Mouse (Mus musculus) hindbrain, embryonic 11.5 days (tissue): ENCODE data around the gene Arl8a. TPM values are rescaled to one million over a fixed set of nuclear protein-coding genes. Genes with fewer than 3 reads are reported as not detected.

Experiments
- ATAC-seq: fragments of 200-750 bp; cut with Nextera tagmentation; 2 replicates; pipeline ENCODE4 v1.8.0; 2017; ENCODE audit warnings: mild to moderate bottlenecking, moderate TSS enrichment, moderate library complexity; ENCODE audit not compliant: low FRiP score
- DNase-seq: peaks from one replicate; pipeline ENCODE4 v3.0.0-alpha.2; 2015; ENCODE audit warnings: low spot score
- H3K27ac ChIP-seq: fragments of 300-500 bp; sonication (generic); 2 replicates; pipeline ENCODE4 v1.5.1; 2014; ENCODE audit warnings: mild to moderate bottlenecking, low read depth, low read length
- H3K27me3 ChIP-seq: fragments of 300-500 bp; sonication (generic); 2 replicates; pipeline ENCODE4 v1.6.1; 2014; ENCODE audit warnings: mild to moderate bottlenecking, low read length, moderate library complexity, mixed read lengths; ENCODE audit not compliant: control insufficient read depth, insufficient read depth
- H3K36me3 ChIP-seq: fragments of 300-500 bp; sonication (generic); 2 replicates; pipeline ENCODE4 v1.6.1; 2014; ENCODE audit warnings: mild to moderate bottlenecking, low read length, moderate library complexity, mixed read lengths; ENCODE audit not compliant: control insufficient read depth, insufficient read depth
- H3K4me1 ChIP-seq: fragments of 300-500 bp; sonication (generic); replicated peaks from 2 replicates; pipeline ENCODE4 v1.6.1; 2014; ENCODE audit warnings: low read length, mixed read lengths; ENCODE audit not compliant: control insufficient read depth, insufficient read depth
- H3K4me2 ChIP-seq: fragments of 300-500 bp; sonication (generic); replicated peaks from 2 replicates; pipeline ENCODE4 v1.6.1; 2014; ENCODE audit warnings: mild to moderate bottlenecking, low read depth, low read length
- H3K4me3 ChIP-seq: fragments of 300-500 bp; sonication (generic); 2 replicates; pipeline ENCODE4 v1.5.1; 2014; ENCODE audit warnings: low read depth, low read length
- H3K9ac ChIP-seq: fragments of 300-500 bp; sonication (generic); 2 replicates; pipeline ENCODE4 v1.6.1; 2014; ENCODE audit warnings: low read depth, low read length
- H3K9me3 ChIP-seq: fragments of 300-500 bp; sonication (generic); 2 replicates; pipeline ENCODE4 v1.6.1; 2016; ENCODE audit warnings: low read length; ENCODE audit not compliant: control insufficient read depth
- WGBS: fragments of 180-500 bp; shearing (Covaris S2); extraction: QIAGEN DNeasy Blood & Tissue Kit; methylation state at CpG from one replicate; pipeline ENCODE4 v1.1.7; 2014; 5-methylcytosine and 5-hydroxymethylcytosine counted together
- polyA plus RNA-seq: library from polyadenylated mRNA; unstranded; fragments of >200 nt; fragmentation: Nextera tagmentation; extraction: Ambion mirVana; gene quantifications from 2 replicates; pipeline ENCODE4 v1.2.1, GENCODE M21; 2014

Arl8a gene
- polyA plus RNA-seq, 1 experiment from 2014 or later, result 84.6 TPM

DNA sequence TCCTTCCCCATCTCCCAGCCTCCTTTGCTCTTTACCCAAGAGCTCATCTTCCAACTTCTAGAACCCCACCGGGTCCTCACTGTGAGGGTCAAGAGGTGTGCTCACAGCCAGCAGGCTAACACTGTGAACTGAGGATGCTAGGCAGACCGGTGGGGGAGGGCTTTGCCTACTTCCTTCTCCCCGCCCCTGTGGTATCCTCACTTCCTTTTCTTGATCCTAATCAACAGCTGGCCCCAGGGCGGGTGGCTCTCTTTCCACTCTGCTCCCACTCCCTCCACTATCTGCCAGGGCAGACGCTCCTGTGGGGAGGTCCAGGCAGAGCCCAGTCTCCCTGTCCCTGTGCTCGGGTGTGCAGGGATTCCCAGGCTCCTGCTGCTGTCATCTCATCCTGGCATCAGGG is 15.6 kb upstream of the Arl8a start:
- Histone ChIP-seq H3K4me2 (no peak overlapping the region), H3K27me3 (peaks cover 2% of the 10 kb centered on the region; the same call in 1 of the 2 replicates), H3K9ac (no peak overlapping the region), H3K36me3 (no peaks in the 10 kb centered on the region), H3K27ac (peak overlapping the region; percentile 24; the same call in 1 of the 2 replicates), H3K4me3 (no peak overlapping the region), H3K9me3 (no peaks in the 10 kb centered on the region), H3K4me1 (peaks cover 2% of the 10 kb centered on the region; the same call in 1 of the 2 replicates)
- ATAC-seq (no peak), DNase-seq (no peak)
- WGBS, result 42% methylated on average over 6 of the region's 6 CpGs

- Histone ChIP-seq H3K4me1 (peaks cover 2% of the 10 kb centered on the region; the same call in 1 of the 2 replicates), H3K4me2 (no peak overlapping the region), H3K4me3 (no peak overlapping the region), H3K36me3 (no peaks in the 10 kb centered on the region), H3K27ac (no peak overlapping the region), H3K9ac (no peak overlapping the region), H3K27me3 (peaks cover 2% of the 10 kb centered on the region; the same call in 1 of the 2 replicates), H3K9me3 (no peaks in the 10 kb centered on the region)
- ATAC-seq (no peak), DNase-seq (no peak)
- WGBS, result 68% methylated on average over 8 of the region's 8 CpGs
Observed at GRCm38 (mm10) chr1:135131560-135131959, 15.1 kb upstream of the Arl8a start.

- H3K27me3 ChIP-seq, result peaks cover 2% of the 10 kb centered on the region; the same call in 1 of the 2 replicates
- ATAC-seq (no peak), DNase-seq (peak; percentile 49)
- peaks cover 2% of the 10 kb centered on the region; the same call in 1 of the 2 replicates for H3K4me1 ChIP-seq
- H3K9ac ChIP-seq, result no peak within 1 kb of the TSS
- H3K4me3 ChIP-seq, result no peak within 1 kb of the TSS
- H3K27ac ChIP-seq, result no peak within 1 kb of the TSS
- 46% methylated on average over 10 of the region's 10 CpGs for WGBS
- H3K36me3 ChIP-seq, result no peaks in the 10 kb centered on the region
- no peaks in the 10 kb centered on the region for H3K9me3 ChIP-seq
- no peak within 1 kb of the TSS for H3K4me2 ChIP-seq
Observed at GRCm38 (mm10) chr1:135132473-135132872, 14.2 kb upstream of the Arl8a start, which contains the start of gene Ptpn7. Ptpn7 (plus strand) TSS chr1:135132700.

DNA sequence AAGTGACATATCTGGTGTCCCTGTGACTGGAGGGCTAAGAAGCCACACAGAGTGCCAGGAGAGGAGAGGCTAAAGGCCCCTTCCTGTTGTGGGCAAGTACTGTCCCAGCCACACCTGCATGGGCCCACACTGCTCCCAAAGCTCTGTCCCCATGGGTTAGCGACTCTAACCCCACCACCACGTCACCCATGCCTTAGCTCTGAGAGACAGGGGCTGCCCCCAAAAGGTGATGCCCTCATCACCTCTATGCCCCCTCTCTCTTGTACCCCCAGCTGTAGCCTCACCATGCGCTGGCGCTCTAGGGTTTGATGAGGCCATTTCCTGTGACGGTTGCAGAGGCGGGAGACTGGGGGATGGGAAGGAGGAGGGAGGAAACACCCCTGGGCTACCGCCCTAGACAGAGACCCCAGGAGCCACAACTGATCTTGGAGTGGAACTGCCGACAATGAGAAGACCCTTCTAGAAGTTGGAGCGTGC is 13.7 kb upstream of the Arl8a start:
- Histone ChIP-seq H3K9me3 (no peaks in the 10 kb centered on the region), H3K4me3 (no peak overlapping the region), H3K4me1 (peaks cover 2% of the 10 kb centered on the region; the same call in 1 of the 2 replicates), H3K36me3 (no peaks in the 10 kb centered on the region), H3K27me3 (peaks cover 2% of the 10 kb centered on the region; the same call in 1 of the 2 replicates), H3K27ac (no peak overlapping the region), H3K9ac (no peak overlapping the region), H3K4me2 (no peak overlapping the region)
- ATAC-seq, result no peak
- WGBS, result 82% methylated on average over 9 of the region's 9 CpGs
- no peak for DNase-seq

DNA sequence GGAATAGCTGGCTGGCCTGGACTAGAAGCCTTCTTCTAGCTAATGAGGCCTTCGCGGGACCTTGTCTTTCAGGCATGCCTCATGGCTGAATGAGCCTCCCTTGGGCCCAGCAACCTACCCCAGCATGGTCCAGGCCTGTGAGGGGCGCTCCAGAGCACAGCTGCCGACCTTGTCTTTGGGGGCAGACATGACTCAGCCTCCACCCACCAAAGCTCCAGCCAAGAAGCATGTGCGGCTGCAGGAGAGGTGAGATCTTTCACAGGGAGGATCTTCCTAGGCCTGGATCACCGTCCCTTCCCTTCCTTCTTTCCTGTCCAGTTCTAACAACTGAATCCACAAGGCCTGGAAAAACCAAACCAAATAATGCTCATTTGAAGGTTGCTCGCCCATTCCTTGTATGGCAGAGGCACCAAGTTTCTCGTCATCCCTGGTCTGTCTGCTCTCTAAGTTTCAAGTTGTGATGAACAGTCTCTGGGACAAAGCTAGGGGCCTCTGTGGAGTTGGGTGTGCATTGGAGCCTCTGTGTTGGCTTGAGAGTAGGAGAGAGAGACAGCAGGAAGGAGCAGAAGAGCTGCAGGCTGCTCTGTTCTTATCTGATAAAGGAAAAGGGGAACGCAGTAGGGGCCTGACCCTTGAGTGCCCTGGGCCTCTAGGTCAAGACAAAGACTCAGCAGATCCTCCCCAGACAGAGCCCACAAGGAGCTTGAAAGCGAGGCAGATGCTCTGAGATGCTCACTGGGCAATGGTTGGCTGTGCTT is 12.8 kb upstream of the Arl8a start:
- DNase-seq (no peak), ATAC-seq (no peak)
- Histone ChIP-seq H3K4me1 (peaks cover 2% of the 10 kb centered on the region; the same call in 1 of the 2 replicates), H3K4me3 (no peak overlapping the region), H3K27ac (no peak overlapping the region), H3K36me3 (no peaks in the 10 kb centered on the region), H3K27me3 (peaks cover 2% of the 10 kb centered on the region; the same call in 1 of the 2 replicates), H3K9me3 (no peaks in the 10 kb centered on the region), H3K4me2 (no peak overlapping the region), H3K9ac (no peak overlapping the region)
- 81% methylated on average over 10 of the region's 10 CpGs for WGBS

GRCm38 (mm10) chr1:135135111-135135787 is 11.4 kb upstream of the Arl8a start:
- no peaks in the 10 kb centered on the region for H3K36me3 ChIP-seq
- DNase-seq (no peak), ATAC-seq (no peak)
- no peak overlapping the region for H3K9ac ChIP-seq
- H3K4me1 ChIP-seq, result no peaks in the 10 kb centered on the region
- H3K9me3 ChIP-seq, result no peaks in the 10 kb centered on the region
- H3K27ac ChIP-seq, result no peak overlapping the region
- H3K27me3 ChIP-seq, result no peaks in the 10 kb centered on the region
- no peak overlapping the region for H3K4me2 ChIP-seq
- 89% methylated on average over 8 of the region's 8 CpGs for WGBS
- H3K4me3 ChIP-seq, result no peak overlapping the region

- no peaks in the 10 kb centered on the region for H3K9me3 ChIP-seq
- DNase-seq (peak; percentile 90), ATAC-seq (0 out of 2 replicates have a peak, but pooled peaks have one; percentile 38)
- no peaks in the 10 kb centered on the region for H3K4me1 ChIP-seq
- H3K36me3 ChIP-seq, result no peaks in the 10 kb centered on the region
- no peaks in the 10 kb centered on the region for H3K27me3 ChIP-seq
- no peak overlapping the region for H3K4me3 ChIP-seq
- no peak overlapping the region for H3K27ac ChIP-seq
- H3K4me2 ChIP-seq, result no peak overlapping the region
- no peak overlapping the region for H3K9ac ChIP-seq
- WGBS, result 18% methylated on average over 1 of the region's 1 CpGs
Observed at GRCm38 (mm10) chr1:135136500-135136899, 10.1 kb upstream of the Arl8a start.

DNA sequence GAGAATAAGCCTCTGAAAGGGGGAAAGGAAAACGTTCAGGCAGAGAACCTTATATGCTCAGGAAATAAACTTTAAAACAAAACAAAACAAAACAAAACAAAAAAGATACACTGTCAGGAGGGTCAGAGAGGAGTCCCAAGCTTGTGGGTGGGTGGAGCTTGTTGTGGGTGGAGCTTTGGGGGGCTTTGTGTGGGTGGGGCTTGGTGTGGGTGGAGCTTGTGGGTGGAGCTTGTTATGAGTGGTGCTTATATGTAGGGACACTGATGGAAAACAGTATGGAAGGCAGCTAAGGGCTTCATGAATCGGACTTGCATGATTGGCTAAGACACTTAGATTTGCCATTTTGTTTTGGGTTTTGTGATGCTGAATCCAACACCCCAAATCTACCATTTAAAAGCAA is 6.7 kb upstream of the Arl8a start:
- 81% methylated on average over 2 of the region's 2 CpGs for WGBS

More for the DNA sequence above, 6.7 kb upstream of the Arl8a start:
- no peaks in the 10 kb centered on the region for H3K4me1 ChIP-seq
- DNase-seq, result no peak
- no peak overlapping the region for H3K4me3 ChIP-seq
- H3K36me3 ChIP-seq, result no peaks in the 10 kb centered on the region
- H3K27me3 ChIP-seq, result no peaks in the 10 kb centered on the region
- no peaks in the 10 kb centered on the region for H3K9me3 ChIP-seq
- no peak overlapping the region for H3K27ac ChIP-seq
- no peak overlapping the region for H3K9ac ChIP-seq
- H3K4me2 ChIP-seq, result no peak overlapping the region
- no peak for ATAC-seq
